Mouse (Mus musculus) heart, adult 9 months (tissue): ENCODE data around the gene Col4a4.

ENCODE experiments used
- DNase-seq, 2 experiments: peaks; one replicate each; pipeline ENCODE4 v3.0.0; 2022; ENCODE audit warnings: low spot score in 2 of 2

The Col4a4 gene

DNA sequence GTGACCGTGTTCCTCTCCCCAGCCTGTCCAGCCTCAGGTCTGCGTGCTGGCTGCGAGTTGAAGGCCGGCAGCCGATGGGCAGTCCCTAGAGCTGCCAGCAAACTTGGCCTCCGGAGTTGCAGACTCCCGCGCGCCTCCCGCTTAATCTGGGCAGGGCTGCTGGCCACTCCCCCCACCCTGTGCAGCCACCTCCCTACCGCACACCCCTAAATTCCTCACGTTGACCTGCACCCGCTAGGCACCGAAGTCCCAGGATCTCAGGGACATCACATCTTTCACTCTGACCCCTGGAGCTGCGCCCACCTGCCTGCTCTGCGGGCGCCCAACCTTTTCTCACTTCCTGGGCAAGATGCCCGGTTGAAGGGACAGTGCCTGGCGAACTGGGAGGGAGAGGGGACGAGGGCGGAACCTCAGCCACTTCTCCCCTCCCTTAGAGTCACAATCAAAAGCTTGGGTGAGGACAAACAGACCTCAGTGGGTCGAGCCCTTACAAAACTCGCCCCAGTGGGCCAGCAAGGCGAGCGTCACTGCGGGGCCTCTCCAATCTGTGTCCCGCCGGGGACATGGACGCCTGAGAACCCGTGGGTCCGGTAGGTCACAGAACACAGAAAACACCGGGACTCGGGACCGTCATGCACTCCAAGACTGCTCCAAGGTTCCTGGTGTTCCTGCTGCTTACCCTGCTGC, at the start of gene Col4a4, which contains the start of gene Col4a3:
Gene Col4a4, minus strand, starts transcription at position 137 of the 687 bp plus-strand sequence.
Gene Col4a3, plus strand, starts transcription at position 209 of the 687 bp plus-strand sequence.
- DNase-seq = peak; percentile 62 to 69

DNA sequence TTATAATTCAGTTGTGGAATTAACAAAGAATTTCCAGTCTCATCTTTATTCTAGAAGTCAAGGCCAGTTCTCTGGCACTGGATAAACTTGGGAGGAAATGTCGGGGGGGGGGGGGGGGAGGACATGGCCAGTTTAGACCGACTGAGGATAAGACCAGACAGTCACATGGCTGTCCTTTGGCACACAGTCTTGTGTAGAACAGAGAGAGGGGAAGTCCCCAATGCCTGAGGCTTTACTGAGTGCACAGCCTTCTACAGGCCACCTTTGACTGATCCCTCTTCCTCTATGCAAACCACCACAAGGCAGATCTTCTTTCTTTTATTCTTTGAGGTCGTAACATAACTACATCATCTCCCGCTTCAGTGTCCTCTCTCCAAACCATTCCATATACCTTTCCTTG, 49.7 kb upstream of the Col4a4 start:
- DNase-seq = peak; percentile 34 to 64

GRCm38 (mm10) chr1:82635254-82635620, 48.6 kb upstream of the Col4a4 start:
- no peak for DNase-seq

GRCm38 (mm10) chr1:82634545-82635253, 48.0 kb upstream of the Col4a4 start:
- DNase-seq = peak; percentile 28 to 49

DNA sequence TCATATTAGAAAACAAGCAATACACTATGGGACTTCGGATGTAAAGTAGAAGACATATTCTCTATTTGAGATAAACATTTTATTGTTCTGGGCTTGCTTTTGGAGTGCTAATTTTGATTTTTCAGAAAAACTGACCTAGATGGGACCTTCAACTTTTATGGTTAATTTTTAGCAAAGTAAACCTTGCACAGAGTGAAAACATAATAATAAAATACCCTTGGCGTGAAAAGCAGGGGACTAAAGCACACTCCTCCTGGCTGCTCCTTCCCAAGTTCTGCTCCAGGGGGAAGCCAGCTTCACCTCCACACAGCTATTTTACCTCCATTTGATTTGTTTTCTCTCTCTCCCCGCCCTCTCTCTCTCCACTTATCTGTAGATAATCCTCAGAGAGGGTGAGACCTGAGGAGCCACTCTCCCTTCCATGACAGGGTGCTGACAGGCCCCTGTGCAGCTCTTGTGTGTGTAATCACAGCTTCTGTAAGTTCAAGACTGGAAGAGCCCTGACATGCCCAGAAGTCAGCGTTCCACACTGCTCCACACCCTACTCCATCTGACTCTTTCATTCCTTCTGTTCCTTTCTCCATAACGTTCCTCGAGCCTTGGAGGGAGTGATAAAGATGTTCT, 44.6 kb upstream of the Col4a4 start:
- DNase-seq = no peak

DNA sequence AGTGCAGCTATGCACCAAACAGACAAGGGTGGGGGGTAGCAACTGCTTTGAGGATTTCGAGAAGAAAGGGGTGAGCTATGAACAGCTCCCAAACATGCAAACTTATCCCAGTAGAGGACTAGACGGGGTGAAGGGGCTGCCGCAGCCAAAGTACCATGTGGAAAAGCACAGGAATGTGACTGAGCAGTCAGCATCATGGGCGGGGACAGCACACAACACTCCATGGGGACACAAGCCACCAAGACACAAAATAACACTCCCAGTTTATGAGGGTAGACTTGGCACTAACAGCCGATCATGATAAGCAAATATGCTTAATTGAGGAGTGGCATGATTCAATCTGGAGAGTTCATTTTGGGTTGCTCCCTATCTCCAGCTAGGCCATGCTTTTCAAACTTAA, 42.8 kb upstream of the Col4a4 start:
- DNase-seq = no peak

- DNase-seq = no peak
Observed at GRCm38 (mm10) chr1:82627652-82628051, 41.0 kb upstream of the Col4a4 start.

GRCm38 (mm10) chr1:82625474-82625873, 38.8 kb upstream of the Col4a4 start:
- DNase-seq = no peak

DNA sequence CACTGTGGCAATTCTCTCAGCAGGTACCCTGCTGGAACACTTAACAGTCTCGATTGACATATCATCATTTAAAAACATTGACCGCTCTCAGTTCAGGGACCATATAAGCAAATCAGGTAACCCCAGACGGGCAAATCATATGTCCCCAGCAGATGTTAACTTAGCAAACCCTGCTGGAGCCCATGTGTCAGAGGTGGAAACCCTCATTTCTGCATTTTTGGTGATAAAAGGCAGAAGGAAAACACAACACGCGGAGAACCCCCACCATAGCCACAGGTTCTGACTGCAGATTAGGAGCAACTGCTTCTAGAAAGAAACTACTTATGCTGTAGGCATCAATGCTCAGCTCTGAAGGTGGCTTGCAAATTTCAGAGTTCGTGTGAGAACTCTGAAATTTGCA, 38.3 kb upstream of the Col4a4 start:
- DNase-seq = no peak

GRCm38 (mm10) chr1:82619981-82620380, 33.3 kb upstream of the Col4a4 start:
- no peak for DNase-seq

GRCm38 (mm10) chr1:82618592-82618991, 31.9 kb upstream of the Col4a4 start:
- no peak for DNase-seq

GRCm38 (mm10) chr1:82618001-82618400, 31.4 kb upstream of the Col4a4 start:
- no peak for DNase-seq

- DNase-seq = no peak
Observed at GRCm38 (mm10) chr1:82612061-82612660, 25.5 kb upstream of the Col4a4 start.

DNA sequence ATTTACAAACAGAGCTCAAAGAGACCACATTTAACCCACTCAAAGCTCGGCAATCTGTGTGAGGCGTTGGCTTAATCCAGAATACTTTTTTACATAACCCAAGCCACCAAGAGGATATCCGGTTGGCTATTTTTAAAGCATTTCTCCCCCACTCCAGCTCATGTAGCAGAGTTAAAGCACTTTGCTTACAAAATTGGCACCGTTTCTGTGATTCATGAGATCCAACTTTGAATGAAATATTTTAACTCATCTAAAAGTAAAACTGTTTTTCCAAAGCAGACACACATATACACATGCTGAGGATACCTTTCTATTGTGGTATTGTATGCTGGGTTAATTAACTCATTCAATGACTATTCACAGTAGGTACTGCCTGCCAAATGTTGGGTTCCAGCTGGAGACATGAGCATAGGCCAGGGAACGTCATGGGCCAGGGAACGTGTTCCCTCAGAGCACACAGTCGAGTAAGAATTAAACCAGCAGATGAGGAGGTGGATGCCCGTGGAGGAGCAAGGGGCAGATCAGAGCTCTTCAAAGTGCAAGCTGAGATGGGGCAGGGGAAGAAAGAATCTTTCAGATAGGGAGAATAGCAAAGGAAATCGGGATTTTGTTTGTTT, 22.1 kb upstream of the Col4a4 start:
- DNase-seq = peak; percentile 64 to 66

DNA sequence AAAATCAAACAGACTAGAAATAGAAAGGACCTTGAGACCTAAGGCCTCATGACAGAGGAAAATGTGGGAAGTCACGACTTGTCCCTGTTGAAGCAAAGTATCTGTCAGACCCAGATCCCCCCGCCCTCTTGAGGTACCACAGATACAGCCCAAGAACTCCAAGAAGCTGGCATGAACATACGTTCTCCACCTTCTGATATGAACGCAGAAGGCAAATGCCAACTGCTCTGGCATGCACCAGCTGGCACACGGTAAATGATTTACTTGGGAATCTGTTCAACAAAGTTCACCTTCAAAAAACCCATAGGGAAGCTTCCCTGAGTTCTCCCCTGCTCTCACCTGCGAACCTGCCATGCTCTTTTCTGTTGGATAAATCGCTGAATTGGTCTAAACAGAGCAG, 19.2 kb upstream of the Col4a4 start:
- DNase-seq = no peak

- DNase-seq = no peak
Observed at GRCm38 (mm10) chr1:82605347-82605746, 18.7 kb upstream of the Col4a4 start.

DNA sequence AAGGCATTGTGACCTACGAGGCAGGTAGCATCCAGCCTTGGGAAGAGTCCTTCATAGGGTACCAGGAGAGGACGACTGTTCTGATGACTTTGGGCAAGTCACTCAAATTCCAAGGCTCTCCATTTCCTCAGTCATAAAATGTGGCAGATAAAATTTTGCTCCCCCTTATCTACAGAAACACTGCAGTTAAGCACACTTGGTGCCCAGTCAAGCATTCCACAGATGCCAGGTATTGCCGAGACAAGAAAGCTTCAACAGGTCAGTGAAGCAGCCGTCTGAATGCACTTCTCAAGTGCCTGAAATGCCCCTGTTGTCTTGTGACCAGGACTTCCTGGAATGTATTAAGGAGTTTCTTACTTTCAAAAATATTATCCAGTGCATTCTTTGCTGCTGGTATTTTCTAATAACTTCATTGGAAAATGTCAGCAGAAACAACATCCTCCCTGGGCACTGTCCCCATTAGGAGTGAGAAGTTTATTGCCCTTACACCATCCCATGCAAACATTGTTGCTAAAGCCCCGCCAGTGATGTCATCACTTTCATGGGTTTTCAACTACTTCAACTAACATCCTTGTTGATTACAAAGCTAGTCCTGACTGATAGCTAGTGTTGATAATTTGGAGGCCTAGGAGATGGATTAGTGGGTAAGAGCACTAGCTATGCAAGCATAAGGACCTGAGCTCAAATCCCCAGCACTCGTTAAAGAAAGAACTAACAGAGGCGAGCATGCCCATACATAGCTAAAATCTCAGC, 16.7 kb upstream of the Col4a4 start:
- no peak for DNase-seq

DNA sequence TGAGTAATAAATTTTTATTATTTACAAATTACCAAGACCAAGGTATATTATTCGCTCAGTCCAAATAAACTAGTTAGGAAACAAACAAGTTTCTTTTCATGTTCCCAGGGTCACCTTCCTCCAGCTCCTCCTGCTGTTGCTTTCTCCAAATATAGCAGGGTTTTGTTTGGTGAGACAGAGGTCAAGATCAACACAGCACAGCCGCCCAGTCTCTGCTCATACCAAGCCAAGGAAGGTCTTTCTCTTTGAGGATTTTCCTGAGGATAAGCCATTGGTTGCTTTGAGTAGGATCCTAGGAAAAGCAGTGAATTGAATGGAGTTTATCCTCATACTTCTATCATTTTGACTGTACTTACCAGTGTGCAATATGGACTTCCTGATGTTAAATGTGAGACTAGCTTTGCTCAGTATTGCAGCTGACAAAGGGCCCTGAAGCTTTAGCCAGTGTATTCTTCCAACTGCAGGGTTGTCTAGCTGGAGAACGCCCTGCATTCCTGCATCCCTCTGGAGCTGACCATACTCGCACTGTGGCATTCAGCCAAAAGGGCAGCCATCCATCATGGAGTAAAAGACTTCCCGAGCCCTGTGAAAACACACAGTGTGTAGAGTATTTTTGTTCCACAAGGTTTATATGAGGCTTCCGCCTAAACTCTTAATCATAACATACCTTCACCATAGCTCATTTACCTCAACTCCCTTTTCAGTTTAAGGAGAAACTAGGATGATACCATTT, 10.4 kb upstream of the Col4a4 start:
- no peak for DNase-seq

DNA sequence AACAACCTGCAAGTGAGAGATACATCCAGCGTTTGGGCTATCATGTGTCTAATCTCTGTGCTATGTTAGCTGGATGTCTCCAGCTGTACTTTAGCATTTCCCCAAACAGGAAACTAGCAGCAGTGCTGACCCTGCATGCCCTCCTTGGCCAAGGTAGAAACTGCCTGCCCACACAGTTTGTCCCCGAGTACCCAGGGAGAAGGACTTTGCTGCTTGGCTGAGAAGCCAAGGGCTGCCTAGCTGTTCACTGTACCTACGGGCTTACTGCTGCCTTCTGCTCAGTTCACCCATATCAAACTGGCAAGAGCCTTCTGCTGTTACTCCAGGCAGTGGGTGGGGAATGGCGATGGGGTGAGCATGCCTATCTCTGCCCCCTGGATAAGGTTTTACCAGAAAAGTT, 3.6 kb upstream of the Col4a4 start:
- no peak for DNase-seq

GRCm38 (mm10) chr1:82585981-82586380, 668 bp downstream of the Col4a4 start:
- DNase-seq = peak in 1 of 2 experiments; percentile 12

DNA sequence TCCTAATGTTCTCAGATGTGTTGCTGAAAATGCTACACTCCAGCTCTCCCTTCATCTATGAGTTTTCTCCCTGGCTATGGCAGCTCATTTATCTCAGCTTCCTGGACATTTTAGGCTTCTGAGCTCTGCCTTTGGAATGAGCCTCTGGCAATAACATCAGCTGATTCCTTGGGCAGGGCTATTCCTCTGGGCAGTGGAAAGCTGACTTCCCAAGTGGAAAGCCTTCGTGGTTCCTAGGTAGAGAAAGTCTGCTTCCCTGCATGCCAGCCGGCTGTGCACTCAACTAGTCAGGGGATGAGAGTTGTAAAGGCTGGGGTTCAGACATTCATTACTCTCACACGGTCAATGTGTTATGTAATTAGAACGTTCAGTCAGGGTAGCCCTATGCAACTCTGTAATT, 8.3 kb downstream of the Col4a4 start:
- peak in 1 of 2 experiments; percentile 43 for DNase-seq
